Mouse (Mus musculus) cortical plate, adult 2 months (tissue): ENCODE measurements around the gene Wnt7a.

ENCODE experiments used
- CTCF ChIP-seq: fragments of 200-500 bp; IDR thresholded peaks from 2 replicates; pipeline ENCODE4 v1.5.1; 2011; ENCODE audit warnings: mild to moderate bottlenecking, control low read depth, low read length; ENCODE audit not compliant: insufficient read depth; ENCODE audit errors: extremely low read depth
- POLR2A ChIP-seq: fragments of 200-500 bp; IDR thresholded peaks from 2 replicates; pipeline ENCODE4 v1.6.1; 2011; ENCODE audit warnings: mild to moderate bottlenecking, low read length, control low read depth; ENCODE audit not compliant: insufficient read depth; ENCODE audit errors: extremely low read depth

- no peak for TF ChIP-seq POLR2A
- TF ChIP-seq CTCF = no peak
Measured at GRCm38 (mm10) chr6:91383871-91384270, 27.3 kb downstream of the Wnt7a start.
